Mouse (Mus musculus) right cerebral cortex, postnatal 36 days (tissue): ENCODE results near the gene Foxo3.

Experiments used
- DNase-seq, 2 experiments: peaks; one replicate each; pipeline ENCODE4 v3.0.0; 2022; ENCODE audit warnings: low spot score in 2 of 2, mixed read lengths in 1 of 2

Gene Foxo3

DNA sequence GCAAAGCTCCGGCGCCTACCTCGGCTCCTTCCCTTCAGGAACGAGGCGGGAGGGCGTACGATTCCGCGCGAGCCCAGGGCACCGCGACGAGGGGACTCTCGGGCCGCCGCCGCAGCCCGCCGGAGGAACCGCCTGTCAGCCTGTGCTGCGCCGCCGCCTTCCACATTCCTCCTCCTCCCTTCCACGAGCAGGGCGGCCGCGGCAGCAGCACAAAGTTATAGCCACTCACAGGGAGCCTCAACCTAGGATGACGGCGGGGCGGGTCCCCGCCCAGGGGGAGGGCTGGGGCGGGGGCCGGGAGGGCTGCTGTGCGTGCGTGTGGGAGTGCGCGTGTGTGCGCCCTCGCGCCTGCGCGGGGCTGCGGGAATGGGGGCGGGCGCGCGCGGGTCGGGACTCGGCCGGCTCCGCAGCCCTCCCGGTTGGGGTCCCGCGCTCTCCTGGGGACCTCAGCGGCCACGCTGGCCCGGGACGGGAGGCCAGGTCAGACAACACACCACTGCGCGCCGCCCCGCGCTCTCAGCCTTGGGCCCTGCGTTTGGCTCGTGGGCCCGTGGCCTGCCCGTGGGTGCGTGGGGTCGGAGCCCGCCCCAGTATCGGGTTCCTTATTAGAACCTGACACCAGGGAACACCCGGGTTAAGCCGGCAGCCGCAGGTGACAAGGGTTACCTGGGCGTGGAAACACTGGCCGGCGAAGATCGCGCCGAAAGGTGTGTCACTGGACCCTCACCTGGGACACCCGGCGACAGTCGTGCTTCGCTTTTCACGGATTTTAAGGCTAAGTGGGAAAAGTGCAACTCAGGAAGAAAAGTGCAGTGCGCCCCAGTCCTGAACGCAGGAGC lies at the start of gene Foxo3:
TSS of gene Foxo3 (minus strand) at position 249 of the 839 bp plus-strand sequence.
- DNase-seq = peak; percentile 81 to 88

DNA sequence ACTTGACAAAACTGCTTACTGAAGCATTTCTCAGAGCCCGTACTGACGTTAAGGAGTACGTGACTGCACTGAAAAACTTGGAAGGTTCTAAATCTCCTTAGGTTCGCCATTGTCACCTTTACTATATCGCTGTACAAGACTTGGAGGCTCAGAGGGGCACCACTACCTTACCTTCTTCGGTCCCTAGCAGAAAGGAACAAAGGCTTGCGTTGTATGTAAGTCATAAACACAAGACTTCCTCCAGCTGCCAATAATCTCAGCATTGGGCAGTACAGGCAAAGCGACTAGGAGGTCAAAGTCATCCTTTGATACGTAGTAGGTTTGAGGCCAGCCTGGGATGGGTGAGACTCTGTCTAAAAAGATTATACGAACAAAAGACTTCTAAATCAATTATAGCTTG lies 48.8 kb upstream of the Foxo3 start:
- no peak for DNase-seq

DNA sequence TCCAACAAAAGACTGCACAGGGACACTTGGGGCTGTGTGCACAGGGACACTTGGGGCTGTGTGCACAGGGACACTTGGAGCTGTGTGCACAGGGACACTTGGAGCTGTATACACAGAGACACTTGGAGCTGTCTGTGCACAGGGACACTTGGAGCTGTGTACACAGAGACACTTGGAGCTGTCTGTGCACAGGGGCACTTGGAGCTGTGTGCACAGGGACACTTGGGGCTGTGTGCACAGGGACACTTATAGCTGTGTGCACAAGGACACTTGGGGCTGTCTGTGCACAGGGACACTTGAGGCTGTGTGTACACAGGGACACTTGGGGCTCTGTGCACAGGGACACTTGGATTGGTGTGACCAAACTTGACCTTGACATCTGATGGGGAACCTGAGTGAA lies 47.4 kb upstream of the Foxo3 start:
- no peak for DNase-seq

GRCm38 (mm10) chr10:42313222-42313786 lies 36.7 kb upstream of the Foxo3 start:
- DNase-seq = no peak

DNA sequence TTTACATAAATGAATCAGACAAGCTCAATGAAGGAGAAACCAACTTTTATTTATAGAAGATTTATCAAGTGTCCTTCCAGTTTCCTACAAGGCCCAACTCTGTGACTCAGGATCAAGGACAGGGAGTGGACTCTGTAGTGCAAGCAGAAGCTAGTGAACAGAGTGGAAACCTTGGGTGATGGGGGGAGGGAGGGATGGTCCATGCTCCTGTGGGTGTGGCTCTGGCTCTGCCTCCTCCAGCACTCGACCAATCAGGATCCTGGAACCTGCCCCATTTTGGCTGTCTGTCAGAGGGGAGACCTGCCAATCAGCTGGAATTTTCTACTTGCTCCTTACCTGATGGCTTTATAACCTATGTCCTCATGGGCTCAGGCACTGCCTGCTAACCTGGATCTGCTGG lies 36.0 kb upstream of the Foxo3 start:
- no peak for DNase-seq

DNA sequence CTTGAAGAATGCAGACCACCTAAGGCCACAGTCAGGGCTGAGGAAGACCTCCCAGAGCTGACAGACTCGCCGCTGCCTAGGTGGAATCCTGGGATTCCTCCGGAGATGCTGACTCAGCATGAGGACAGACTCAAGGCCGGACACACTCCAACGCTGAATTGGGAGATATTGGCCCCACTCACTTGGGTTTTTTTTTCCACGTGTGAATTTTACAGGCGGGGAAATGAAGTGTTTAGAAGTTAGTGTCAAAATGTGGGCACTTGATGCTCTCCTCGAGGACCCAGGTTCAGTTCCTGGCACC lies 32.1 kb upstream of the Foxo3 start:
- no peak for DNase-seq

DNA sequence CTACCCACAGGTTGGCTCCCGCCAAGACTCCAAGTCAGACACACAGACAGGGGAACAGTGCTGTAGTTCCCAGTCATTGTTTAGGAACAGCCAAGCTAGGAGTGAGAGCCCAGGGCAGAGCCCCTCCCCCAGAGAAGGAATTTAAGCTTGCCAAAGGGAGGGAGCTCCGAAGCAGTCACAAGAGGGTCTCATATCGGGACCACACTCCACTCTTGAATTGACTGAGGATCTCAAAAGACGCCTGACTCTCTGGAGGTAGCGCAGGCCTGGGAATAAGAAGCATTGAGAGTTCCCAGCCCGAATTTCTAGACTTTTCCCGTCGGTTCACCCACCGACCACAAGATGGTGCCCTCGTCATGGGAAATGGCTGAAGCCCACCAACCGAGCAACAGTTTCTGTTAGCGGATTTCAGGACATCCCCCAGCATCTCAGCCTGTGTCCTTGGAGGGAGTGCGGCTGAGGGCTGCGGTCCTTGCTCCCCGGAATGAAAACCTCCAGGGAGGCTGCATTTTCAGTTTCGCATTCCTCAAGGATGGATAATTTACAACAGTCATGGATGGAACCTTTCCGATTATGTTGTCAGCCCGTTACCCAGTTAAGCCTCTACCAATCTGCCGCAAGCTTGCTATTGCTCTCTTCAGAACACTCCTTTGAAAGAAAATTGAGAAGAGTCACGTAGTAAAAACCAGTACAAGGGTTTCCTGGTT lies 31.6 kb upstream of the Foxo3 start:
- DNase-seq = peak; percentile 48 to 59

- DNase-seq = no peak
Measured at GRCm38 (mm10) chr10:42306422-42306821, 29.9 kb upstream of the Foxo3 start.

DNA sequence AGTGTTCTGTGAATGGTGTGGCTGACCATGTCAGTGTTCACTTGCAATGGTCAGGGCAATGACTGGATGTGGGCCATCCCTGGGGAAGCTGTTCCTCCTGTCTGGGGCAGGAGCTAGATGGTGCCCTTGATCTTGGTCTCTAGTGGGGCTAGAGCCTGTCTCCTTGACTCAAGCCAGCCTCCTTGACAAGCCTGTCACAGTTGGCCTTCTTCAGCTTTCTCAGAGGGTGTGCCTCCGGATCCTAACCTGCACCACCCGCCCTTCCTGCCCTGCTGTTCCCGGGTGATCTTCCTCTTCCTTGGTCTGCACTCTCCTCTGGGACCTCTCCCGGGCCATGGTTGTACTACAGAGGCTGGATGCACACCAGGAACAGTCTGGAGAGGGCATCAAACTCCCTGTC lies 24.2 kb upstream of the Foxo3 start:
- DNase-seq = no peak

GRCm38 (mm10) chr10:42299967-42300366 lies 23.4 kb upstream of the Foxo3 start:
- no peak for DNase-seq

DNA sequence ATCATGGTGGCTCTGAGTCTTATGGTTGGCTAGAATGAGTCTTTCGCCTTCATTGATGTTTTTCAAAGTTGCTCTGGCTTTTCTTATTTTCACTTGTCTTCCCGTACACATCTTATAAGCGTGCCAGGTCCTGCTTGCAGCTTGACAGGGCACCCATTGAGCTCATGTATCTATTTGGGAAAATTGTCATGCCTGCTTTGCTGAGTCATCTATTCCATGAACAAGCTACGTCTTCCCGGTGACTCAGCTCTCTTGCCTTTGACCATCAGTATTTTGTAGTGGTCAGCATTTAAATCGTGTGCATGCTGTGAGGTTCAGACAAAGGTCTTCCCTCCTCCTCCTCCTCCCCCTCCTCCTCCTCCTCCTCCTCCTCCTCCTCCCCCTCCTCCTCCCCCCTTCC lies 22.9 kb upstream of the Foxo3 start:
- no peak for DNase-seq

DNA sequence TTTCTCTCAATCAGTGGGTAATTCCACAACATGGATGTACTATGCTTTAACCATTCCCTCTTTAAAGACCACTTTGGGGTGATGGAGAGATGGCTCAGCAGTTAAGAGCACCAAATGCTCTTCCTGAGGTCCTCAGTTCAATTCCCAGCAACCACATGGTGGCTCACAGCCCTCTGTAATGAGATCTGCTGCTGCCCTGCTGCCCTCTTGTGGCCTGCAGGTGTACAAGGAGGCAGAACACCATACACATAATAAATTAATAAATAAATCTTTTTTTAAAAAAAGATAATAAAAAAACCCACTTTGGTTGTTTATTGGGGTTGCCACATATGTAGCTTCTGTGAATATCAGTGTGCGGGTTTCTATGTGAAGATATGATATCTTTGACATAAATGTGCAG lies 21.4 kb upstream of the Foxo3 start:
- DNase-seq = no peak

DNA sequence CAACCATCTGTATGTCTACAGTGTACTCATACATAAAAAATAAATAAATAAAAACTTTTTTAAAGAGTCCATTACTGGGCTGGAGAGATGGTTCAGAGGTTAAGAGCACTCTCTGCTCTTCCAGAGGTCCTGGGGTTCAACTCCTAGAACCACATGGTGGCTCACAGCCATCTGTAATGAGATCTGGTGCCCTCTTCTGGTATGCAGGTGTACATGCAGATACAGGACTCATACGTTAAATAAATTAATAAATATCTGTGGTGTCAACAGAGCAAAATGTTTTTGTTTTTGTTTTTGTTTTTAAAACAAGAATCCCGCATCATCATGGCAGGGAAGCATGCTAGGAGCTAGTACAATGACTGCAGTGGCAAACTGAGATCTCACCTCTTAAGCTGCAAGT lies 20.6 kb upstream of the Foxo3 start:
- no peak for DNase-seq

- DNase-seq = no peak
Measured at GRCm38 (mm10) chr10:42296559-42296958, 20.0 kb upstream of the Foxo3 start.

- peak in 1 of 2 experiments; percentile 19 for DNase-seq
Measured at GRCm38 (mm10) chr10:42295028-42295427, 18.5 kb upstream of the Foxo3 start.

DNA sequence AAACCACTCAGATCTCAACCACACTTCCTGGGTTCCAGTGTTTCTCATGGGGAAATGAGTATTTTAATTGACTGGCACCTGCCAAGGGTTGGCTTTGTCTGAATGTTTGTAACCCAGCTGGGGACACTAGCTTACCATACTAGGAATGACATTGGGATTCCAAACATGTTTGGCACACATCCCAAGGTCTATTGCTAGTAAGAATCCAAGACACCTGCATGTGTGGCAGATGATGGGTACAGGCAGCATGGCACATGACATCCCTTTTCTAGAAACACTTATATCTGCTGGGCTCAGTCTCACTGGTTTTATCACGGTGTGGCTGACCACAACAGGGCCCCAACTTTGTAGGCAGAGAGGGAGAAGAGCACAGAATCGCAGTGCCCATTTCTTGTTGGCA lies 17.8 kb upstream of the Foxo3 start:
- no peak for DNase-seq

DNA sequence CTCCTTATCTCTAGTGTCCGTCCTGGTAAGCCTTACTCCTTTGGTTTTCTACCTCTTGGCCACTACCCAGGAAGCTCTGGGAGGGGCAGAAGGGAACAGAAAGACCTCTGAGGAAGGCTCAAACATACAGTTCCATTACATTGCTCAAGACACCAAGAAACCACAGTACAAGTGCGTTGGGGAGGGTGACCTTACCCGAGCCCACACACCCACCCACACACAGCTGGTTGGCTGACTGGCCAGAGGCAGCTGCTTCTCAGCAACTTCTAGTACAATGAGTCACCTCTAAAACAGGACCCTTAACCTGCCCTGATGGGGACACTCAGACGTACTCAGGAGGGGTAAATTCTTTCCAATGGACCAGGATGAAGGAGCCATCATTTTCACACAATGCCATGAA lies 17.3 kb upstream of the Foxo3 start:
- DNase-seq = no peak

DNA sequence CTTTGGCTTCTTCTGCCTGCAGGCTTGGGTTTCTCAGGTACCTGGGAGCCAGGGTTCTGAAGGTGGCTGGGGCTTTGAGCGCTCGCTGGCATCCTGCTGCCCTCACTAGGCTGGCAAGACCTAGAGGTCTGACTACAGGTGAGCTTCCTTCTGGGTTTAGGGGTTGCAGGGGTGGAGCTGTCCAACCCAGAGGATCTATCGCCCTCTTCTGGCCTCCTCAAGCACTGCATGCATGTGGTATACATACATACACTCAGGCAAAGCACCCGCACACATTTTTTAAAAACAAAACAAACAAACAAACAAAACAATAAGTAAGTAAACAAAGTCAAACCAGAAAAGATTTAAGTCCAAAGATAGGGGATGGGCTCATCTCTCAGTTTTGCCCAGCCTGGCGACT lies 14.8 kb upstream of the Foxo3 start:
- no peak for DNase-seq

DNA sequence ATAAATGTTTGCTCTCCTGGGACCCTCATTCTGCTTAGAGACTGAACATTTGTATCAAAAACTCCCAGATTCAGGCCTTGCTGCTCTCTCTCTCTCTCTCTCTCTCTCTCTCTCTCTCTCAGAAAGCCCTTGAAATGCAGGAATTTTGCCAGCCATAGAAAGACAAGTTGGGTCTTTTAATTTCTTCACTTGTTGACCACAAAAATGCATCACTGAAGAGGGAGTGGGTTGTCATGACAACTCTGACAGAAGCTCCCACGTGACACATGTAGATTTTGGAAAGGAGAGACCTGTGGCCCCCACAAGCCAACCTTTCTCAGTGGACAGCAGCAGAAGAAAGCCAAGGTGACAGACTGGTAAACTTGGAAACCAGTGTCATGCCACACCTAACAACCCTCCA lies 11.1 kb upstream of the Foxo3 start:
- no peak for DNase-seq

DNA sequence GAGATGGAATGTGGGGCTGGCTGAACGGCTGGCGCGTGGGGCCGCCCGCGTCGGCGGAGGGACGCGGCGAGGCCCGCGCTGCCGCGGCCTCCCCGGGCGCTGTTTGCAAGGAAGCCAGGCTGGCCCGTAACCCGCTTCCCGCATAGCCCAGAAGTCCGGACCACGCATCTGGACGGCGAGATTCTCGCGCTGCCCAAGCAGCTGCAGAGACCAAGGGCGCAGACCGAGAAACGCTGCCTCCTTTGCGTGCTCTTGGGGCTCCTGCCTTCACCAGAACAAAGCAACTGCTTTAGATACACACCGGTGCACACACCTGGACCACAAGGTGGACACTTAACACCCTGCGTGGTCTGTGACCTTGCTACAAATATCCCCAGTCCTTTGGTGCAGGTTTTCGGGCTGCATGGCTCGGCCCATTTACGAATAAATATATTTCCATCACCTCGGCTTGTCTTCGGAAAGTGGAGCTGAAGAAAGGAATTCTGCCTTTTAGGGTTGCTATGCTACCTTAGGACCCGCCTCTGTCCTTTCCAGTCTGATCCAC lies 1.8 kb upstream of the Foxo3 start:
- DNase-seq = no peak

DNA sequence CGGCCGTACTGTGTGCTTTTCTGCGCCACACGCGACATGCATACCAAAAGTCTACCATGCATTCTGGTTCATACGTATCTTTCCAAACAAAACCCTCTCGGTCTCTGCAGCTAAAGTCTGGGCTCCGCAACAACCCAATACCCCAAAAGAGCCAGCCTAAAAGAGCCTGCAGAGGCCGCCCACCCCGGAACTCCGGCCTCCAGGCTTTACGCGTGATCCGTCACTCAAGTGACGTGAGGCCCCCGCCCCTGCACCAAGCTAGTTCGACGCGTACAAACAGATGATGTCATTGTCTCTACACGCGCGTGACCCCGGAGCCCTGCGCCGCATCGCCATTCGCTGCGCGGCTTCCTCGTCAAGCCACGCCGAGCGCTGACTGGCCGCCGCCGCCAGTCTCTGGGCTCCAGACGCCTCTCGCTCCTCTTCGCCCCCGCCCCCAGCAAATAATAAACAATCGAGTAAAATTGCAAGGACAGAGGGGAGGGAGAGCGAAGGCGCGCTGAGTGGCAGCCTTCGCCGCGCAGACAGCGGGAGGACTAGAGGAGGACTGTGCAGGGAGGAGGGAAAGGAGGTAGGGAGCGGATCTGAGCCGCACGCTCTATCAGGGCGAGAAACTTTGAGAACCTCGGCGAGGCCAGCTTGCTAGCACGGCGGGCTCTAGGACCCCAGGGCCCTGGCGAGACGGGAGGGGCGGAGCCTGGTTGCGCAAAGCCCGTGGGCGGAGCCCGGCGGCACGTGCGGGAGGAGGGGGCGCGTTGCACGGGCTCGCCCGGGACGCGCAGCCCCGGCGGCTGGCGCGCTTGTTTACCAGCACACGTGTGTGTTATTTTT lies 1.1 kb upstream of the Foxo3 start:
- DNase-seq = peak; percentile 99
